Mouse (Mus musculus): ENCODE measurements around the gene Dexi.

The Dexi gene

DNA sequence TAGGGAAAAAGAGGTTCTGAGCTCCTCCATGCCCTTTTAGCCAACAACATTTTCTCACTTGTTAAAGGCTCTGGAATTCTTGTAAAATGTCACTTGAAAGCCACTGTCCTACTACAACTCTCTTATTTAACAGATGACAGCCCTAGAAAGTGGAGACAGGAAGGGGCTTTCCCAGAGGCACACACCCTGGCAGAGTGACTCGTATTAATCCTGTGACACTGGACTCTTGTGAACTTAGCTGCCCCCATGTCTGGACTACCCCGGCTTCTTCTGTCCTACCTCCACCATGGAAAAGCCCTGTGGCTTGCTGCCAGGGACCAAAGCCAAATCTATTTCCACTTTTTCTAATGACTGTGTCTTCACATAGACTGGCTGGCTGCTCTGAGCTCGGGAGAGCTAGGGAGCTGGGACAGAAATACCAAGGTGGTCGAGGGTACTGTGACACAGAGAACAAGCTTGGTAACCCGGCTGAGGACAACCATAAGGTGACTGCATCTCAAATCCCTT lies 44.7 kb downstream of the Dexi start:
- no peak for DNase-seq

DNA sequence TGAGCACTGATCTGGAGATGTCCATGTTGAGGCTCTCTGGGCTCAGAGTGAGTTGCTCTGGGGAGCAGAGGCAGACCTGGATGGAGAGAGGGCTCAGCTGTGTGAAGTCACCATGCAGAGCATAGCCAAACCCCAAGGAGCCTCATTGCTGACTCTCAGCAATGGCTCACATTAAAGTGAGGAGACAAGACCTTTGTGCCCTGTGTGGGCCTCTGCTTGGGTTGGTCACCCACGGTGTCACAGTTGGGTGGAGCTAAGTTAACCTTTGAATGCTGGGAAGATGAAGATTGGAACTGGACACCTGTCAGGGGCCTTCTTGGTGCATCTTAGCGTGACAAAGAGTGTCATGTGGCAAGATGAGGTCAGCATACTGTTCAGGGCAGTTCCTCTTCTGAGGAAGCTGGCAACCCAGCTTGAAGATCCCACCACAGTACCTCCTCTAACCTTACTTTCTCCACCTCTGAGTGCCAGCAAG lies 47.0 kb downstream of the Dexi start:
- DNase-seq = no peak

DNA sequence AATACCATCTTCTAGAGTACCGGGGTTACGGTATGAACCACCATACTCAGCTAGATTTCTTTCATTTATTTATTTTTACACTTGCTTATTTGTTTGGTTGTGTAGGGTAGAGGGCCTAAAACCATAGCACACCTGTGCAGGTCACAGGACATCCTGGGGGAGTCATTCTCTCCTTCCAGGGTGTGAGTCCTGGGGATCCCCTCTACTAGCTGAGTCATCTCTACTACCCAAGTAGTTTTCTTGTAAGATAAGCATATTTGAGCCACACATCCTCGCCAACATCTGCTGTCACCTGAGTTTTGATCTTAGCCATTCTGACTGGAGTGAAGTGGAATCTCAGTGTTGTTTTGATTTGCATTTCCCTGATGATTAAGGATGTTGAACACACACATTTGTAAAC lies 50.3 kb downstream of the Dexi start:
- DNase-seq = no peak

DNA sequence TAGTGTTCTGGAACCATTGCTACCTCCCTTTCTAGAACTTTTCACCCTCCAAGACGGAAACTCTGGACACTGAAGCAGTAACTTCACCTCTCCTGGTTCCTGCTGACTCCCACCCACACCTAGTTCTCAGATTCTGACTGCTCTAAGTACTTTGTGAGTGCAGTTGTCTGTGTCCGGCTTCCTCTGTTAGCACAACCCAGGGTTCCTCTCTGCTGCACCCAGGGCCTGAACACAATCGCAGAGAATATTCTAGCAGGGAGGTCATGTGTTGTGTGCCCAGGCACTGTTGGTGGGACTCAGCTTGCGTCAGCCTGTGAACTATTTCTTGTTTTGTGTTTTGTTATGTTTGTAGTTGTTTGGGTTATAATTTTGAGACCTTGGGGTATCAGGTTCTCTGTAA lies 51.1 kb downstream of the Dexi start:
- no peak for DNase-seq

DNA sequence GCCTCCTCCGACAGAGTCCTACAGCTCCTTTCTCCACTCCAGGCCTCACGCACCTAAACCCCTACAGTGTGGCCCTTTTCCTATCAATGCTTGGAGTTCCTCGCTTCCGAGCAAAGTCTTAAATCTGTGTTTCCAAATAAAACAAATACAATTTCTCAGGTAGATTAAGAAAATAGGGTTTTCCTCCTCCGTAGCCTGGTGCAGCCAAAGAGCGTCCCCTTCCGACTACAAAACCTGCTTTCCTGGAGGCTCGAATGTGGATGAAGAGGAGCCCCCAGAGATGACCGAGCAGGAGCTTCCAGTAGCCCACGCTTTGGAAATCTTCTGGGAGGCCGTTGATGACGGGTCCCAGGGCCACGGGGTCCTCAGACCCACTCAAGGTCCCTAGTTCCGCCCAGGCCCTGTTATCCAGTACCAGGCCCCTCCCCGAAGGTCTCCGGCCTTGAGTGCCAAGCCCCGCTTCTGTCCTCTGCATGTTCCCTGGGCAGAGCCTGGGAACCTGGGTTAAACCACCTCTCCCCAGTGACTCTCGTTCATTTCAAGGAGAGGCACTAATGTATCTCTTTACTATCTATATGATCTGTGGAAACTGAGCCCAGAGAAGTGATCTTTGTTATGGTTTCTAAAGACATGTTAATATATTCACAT lies 52.2 kb downstream of the Dexi start:
- no peak for DNase-seq

DNA sequence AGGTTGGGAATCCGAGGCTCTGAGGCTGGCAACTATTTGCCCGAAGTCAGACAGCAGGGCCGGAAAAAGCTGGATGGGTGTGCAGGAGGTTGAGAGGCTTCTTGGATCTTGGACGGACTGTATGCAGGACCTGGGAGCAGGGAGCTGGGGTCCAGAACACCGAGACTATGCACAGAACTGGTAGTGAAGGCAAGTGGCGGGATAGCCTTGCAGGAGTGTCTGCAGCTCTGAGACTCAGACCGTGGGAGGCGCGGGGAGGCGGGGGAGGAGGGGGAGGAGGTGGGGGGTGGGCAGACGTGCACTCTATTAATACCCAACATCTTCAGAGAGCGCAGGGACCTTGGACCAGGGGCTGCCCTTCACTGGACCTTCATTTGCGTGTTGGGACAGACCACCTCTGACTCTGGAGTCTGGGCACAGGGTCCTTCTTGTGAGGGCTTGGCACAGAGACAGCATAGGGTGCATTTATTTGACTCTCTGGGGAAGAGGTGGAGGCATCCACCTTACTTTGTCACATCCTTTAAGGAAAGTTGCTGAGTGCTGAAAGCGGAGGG lies 52.9 kb downstream of the Dexi start:
- DNase-seq = no peak

DNA sequence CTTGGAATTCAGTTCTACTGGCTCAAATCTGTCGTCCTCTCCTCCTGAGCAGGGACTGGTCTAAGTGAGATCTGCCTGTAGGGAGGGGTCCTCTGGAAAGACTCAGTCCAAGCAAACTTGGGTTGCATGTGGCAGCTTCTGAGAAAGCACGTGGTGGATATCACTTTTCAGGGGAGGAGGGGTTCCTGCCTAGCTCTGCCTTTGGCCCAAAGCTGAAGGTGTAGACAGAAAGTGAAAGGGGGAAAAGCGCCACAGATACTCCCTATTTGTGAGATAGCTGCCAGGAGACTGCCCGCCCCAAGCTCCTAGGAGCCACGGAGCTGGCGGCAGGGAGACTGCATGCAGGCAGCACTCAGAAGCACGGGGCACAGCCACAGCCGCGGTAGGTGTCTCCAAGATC lies 53.4 kb downstream of the Dexi start:
- DNase-seq = no peak

DNA sequence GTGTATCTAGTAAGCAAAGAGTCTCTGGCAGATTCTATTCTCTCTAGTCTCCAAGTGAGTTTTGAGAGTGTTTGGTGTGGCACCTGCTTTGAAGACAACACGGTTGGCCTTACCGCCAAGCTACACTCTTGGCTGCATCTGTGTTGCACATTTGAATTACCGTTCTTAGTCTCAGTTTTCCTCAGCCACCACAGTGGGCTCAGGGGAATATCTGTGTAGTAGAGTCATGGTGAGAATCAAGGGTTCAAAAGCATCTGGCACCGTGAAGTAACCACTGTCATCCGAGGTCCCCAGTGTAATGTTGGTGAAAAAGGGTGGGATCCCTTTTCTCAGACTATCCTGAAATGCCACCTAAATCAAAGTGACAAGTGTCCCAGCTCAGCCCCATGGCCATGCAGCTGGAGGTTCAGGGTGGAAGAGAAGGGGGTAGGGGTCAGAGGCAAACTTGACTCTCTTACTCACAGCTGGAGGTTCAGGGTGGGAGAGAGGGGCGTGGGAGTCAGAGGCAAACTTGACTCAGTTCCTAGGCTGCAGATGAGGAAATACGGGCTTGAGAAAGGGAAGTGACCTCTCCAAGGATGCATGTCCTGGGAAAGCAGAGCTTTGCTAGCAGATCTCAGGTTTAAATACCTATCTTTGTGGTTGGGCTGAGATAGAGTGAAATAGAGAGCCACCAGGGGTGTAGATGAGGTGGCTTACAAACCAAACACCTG lies 53.9 kb downstream of the Dexi start:
- DNase-seq = no peak

DNA sequence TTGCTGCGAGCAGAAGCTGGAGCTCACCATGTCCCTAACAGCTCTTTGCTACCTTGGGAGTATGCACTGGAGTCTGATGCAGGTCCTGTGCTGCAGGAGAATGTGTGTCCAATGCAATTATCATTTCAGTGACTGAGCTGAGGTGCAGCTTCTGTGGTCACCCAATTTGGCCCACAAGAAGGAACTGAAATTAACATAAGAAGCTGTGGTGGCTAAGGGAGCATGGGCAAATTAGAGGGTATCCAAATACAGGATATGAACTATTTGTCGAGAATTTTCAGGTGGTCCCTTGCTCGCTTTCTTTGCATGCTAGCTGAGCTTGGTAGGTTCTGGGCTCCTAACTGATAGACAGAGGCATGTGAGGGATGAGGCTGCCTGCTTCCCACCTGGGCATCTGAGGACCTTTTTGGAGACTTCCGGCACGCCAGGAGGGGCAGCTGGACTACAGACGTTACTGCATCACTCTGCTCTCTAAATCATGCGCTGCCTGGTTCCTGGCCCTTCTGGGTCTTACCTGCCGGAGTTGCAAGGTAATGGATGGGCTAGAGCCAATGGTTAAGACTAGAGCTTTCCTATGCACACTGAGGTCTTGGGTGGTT lies 54.9 kb downstream of the Dexi start:
- no peak for DNase-seq

DNA sequence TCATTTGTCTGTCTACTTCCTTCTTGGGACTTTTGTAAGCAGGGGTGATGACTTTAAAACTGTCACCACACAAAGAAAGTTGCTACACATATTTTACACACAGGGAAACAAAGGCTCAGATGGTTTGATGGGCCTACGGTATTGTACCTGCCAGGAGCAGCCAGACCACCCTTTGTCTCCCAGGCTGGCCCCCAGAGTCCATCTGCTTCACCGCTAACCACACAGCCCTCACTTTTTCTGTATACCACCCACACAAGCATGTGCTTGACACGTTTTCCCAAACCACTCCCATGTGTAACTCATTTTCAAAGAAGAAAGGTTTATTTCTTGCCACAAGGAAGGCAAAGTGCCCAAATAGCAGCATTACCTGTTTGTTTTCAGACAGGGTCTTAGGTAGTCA lies 55.9 kb downstream of the Dexi start:
- DNase-seq = no peak

DNA sequence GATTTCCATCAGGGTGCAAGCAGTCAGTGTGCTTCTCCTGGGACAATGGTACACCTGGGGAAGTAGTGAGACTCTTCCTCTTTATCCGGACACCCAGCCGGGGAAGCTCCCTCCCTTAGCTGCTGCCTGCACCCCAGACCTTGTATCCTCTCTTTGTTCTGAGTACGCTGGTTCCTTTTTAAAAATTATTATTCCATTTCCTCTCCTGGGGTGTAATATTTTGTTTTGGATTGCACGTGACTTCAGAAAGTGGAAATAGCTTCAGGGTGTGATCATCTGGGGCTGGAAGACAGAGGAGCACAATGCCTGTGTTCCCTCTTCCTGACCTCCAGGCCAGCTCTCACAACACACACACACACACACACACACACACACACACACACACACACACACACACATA lies 60.5 kb downstream of the Dexi start:
- DNase-seq = no peak

DNA sequence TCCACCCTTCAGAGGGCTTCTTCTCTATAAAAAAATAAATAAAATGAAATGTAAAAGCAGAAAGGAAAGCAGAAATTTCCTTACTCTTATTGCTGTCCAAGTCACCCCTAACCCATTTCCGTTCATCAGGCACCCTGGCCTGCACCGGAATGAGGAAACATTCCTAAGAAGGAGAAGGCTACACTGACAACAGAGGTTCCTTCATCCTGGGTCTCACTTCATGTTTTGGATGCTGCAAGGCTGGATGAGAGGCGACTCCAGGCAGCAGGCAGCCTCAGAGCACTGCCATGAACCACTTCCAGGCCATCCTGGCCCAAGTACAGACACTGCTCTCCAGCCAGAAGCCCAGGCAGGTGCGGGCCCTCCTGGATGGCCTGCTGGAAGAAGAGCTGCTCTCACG lies 63.0 kb downstream of the Dexi start, which contains the start of gene Ciita:
TSS of gene Ciita (plus strand) at position 203 of the 400 bp plus-strand sequence.
- no peak for DNase-seq

DNA sequence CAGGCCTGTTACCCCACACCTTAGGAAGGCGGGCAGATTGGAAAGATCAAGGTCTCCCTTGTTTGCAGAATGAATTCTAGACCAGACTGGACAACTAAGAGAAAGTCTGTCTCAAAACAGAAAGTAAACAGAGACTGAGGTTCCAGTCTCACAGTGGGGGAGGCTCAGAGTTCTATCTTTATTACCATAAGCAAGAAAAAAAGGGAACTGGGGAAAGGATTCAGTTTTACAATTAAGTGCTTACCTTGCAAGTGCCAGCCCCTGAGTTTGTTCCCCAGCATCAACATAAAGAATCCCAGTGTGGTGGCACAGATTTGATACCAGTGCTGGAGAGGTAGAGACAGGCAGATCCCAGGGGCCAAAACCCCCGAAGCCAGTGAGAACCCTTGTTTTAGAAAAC lies 66.9 kb downstream of the Dexi start:
- no peak for DNase-seq

DNA sequence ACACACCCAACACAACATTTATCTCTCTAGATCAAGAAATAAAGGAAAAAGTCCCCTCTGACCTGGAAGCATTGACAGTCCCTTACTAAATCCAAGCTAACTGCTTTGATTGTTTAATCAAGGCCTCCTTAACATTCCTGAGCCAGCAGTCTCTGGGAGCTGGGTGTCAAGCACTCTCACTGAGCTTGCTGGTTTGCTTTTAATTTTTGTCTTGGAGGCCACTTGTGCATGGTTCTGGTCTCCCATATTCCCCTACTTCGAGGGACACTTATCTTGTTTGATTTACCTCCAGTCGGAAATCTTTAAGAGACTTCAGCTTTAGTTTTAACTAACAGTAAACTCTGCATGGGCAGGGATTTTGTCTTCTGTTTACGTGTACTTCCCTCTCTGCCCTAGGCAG lies 67.9 kb downstream of the Dexi start:
- DNase-seq = no peak

DNA sequence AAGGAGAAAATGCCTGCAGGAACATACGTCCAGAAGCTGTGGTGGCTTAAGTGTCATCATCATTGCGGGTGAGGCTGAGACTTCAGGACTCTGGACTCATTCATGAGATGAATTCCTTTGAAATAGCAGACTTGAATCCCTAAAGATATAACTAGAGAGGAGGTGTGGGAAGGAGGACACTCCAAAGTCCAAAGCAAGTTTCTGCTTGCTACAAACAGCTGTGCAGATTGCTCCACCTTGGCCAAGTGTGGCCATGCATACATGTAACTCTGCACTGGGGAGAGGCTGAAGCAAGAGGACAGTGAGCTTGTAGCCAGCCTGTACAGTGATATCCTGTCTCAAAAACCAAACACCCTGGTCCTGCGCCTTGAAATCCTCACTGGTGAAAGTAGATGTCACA lies 70.9 kb downstream of the Dexi start:
- no peak for DNase-seq

DNA sequence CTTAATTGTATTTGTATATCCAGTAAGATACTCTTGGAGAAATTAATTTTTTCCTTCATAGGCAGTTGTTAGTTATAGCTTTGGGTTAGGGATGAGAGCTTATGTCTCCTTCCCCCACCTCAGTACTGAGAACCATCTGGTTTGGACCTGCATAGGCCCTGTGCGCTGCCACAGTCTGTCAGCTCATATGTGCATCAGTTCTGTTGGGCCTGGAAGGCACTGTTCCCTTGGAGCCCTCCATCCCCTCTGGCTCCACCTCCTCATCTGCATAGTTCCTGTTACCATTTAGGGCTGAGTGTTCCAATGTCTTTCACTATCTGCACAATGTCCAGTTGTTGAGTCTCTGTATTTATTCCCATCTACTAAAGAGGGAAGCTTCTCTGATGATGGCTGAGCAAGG lies 74.7 kb downstream of the Dexi start:
- no peak for DNase-seq

DNA sequence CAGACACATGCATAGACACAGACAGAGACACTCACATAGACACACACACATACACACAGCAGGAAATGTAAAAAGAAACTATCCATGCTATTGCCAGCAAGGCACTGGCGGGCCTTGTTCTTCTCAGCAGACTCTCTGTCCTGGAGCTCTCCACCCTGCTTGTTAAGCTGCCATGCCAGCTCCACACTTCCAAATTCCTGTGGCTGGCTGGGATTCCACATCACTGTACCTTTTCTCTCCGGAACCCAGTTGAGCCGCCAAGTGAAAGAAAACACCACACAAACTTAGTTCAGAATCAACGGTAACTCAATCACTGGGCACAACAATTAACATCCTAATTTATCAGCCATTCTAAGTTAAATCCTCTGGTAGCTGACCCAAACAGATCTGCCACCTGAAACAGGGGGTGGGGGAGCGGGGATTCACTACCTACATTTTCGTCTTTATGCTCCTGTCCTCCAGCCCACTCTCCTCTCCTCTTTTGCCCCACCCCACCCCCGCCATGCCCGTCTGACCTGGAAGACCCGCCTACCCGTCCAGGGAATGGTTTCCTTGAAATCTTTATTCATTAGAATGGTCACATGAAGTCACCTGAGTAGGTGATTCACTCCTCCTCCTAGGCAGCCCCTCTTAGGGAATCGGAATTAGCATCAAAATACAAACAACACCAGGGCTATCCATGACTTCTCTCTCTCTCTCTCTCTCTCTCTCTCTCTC lies 75.3 kb downstream of the Dexi start:
- no peak for DNase-seq

DNA sequence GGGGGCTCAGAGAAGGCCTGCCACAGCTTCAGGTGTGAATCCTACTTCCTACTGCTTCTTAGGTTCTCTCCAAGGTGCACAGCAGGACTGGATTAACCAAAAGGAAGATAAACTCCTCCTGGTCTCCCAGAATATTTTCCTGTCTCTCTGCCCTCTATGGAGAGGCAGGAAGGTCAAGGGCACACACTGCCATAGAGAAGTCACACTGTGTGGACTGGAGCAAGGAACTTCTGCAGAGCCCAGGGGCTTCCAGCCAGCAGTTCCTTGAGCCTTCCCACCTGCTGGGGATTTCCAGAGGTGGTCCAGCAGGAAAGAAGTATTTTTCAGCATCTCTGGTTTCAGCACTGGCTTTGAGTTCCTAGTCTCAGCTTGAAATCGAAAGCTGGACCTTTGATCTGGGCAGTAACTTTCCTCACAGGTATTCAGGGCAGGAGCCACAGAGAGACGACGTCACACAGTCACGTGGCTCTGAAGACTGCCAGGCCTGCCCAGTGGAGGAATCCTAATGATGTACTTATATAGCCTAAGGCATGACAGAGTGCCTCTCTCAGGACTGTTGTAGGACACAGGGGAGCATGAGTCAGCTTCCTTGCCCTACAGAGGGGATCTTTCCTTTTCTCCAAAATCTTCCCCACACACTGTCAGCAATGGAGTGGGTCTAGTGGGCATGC lies 77.7 kb downstream of the Dexi start:
- DNase-seq = no peak

DNA sequence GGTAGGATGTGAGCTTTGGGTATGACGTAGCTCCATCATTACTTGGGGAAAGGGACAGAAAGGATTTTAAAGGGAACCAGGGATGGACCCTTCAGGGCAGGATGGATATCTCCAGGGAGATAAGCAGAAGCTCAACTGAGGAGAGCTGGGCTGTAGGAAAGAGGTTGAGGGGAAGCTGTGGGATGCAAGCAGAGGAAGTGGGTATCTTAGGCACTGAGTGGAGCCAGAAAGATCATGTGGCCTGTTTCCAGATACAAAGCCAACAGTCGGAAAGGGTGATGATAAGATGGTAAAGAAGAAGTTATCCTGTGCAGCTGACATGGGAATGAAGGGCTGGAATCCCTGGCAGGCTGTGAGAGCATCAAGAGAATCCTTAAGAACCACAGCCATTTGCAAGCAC lies 81.7 kb downstream of the Dexi start:
- no peak for DNase-seq

DNA sequence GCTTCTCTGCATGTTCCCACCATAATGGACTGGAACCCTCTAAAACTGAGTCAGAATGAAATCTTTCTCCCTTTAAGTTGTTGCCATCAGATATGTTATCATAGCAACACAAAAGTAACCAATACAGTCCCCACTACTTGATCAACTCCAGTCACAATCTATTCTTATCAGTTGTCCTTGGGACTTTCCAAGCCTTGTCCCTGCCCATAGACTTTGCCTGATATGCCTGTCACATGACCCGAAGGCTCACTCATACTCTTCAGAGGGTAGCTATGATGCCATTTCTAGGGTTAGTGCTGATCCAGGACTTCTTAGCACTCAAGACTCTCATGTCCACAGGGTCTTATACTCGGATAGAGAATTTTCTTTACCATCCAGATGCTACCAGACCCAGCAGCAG lies 82.7 kb downstream of the Dexi start:
- DNase-seq = no peak

DNA sequence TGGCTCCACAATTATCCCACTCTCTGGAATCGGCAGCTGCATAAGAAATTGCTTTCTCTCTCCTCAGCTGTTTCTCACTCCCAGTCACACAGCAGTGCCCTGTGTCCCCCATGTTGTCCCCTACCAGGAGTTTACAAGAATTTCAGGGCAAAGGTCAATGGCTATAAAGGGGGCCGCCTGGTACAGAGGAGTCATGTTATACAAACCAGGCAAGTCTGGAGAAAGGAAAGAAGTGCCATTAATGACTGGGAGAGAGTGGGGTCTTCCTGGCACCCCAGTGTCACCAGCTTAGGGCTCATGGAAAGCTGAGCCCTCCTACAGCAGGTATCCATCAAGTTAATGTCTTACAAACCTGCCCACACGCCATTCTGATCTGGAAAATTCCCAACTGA lies 88.3 kb downstream of the Dexi start:
- DNase-seq = no peak

DNA sequence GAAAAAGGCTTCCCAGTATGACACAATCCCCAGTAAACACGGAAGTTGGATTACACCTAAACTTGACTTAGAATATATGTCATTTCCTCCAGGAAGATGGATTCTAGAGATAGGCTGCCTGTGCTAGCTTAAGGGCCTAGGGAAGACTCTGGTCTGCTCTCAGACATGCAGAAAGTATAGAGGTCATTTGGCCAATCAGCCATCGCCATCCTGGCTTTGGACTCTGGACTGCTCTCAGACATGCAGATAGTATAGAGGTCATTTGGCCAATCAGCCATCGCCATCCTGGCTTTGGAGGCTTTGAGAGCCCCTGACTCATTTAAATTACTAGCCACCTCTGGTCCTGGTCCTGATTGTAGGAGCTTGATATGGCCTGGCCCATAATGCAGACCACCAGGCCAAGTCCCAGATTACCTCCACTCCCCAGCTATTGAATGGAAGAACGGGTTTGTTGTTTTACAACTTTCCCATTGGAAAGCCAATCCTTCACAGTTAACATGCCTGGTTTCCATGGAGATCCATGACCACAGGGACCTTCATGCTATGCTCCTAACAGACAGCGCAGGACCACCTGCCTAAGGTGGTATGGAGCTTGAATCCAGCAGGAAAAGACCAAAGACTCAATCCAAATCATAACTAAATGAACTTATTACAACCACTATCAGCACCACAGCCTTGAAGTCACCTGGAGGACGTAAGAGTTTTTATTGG lies 88.8 kb downstream of the Dexi start:
- DNase-seq = no peak

All from right cerebral cortex, postnatal 14 days (tissue).